ENCODE assay signal across 8 mouse cellular contexts in the genomic region with DNA sequence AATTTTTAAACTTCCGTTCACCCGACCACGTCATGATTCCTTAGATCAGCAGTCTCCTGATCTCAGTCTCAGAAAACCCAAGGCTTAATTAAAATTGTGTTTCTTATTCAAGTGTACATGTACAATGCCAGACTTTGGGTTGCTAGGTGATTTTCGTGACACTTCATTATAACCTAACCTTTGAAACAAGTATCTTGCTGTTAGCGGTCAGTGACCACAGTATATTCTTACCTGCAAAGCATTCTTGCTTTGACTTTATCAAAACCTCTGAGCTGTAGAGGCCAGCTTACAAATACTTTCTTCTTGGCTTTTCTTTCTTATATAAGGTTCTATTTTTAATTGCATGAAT. TPM values are rescaled to one million over a fixed set of nuclear protein-coding genes. Genes with fewer than 3 reads are reported as not detected.
DNase-seq lines count a peak whose midpoint lies in the region; ATAC-seq lines count a peak whose summit lies in the region.

No protein-coding gene starts in this region.

- H3K9ac ChIP-seq in lung, embryonic 16.5 days (ENCODE audit: low read length): peak overlapping the region; percentile 65
- H3K9ac ChIP-seq in forebrain, embryonic 11.5 days (ENCODE audit: low read length): peak overlapping the region; percentile 68
- H3K9ac ChIP-seq in neural tube, embryonic 15.5 days (replicated peaks): peak overlapping the region; percentile 68

- 22% methylated on average over 5 of the region's 5 CpGs for WGBS in lung, embryonic 16.5 days
- 28% methylated on average over 5 of the region's 5 CpGs for WGBS in forebrain, embryonic 11.5 days
- 41% methylated on average over 5 of the region's 5 CpGs for WGBS in limb, embryonic 10.5 days
- 31% methylated on average over 5 of the region's 5 CpGs for WGBS in neural tube, embryonic 15.5 days

- peak overlapping the region; percentile 88 for H3K4me2 ChIP-seq in lung, embryonic 16.5 days (ENCODE audit: low read depth, low read length)
- H3K4me2 ChIP-seq in forebrain, embryonic 11.5 days (ENCODE audit: low read depth, low read length, severe bottlenecking): peak overlapping the region; percentile 69
- peak overlapping the region; percentile 72 for H3K4me2 ChIP-seq in neural tube, embryonic 15.5 days

- H3K27me3 ChIP-seq in lung, embryonic 16.5 days (ENCODE audit: control insufficient read depth, insufficient read depth, low read depth, low read length): no peaks in the 10 kb centered on the region
- no peaks in the 10 kb centered on the region for H3K27me3 ChIP-seq in forebrain, embryonic 11.5 days (ENCODE audit: control insufficient read depth, insufficient read depth, low read length)
- no peaks in the 10 kb centered on the region for H3K27me3 ChIP-seq in limb, embryonic 10.5 days (ENCODE audit: low read depth, poor library complexity, severe bottlenecking)
- no peaks in the 10 kb centered on the region for H3K27me3 ChIP-seq in neural tube, embryonic 15.5 days (replicated peaks)

- H3K36me3 ChIP-seq in lung, embryonic 16.5 days (ENCODE audit: control insufficient read depth, insufficient read depth, low read length): no peaks in the 10 kb centered on the region
- no peaks in the 10 kb centered on the region for H3K36me3 ChIP-seq in forebrain, embryonic 11.5 days (ENCODE audit: control insufficient read depth, insufficient read depth, low read length)
- H3K36me3 ChIP-seq in limb, embryonic 10.5 days: peaks cover under 1% of the 10 kb centered on the region
- 0 out of 2 replicates have a peak, but pooled peaks cover under 1% of the 10 kb centered on the region for H3K36me3 ChIP-seq in neural tube, embryonic 15.5 days

- H3K27ac ChIP-seq in lung, embryonic 16.5 days (ENCODE audit: low read length): no peak overlapping the region
- peak overlapping the region; percentile 82 for H3K27ac ChIP-seq in forebrain, embryonic 11.5 days (ENCODE audit: low read depth, low read length)
- peak overlapping the region; percentile 95 for H3K27ac ChIP-seq in limb, embryonic 10.5 days
- peak overlapping the region; percentile 88 for H3K27ac ChIP-seq in neural tube, embryonic 15.5 days (replicated peaks)

- ATAC-seq in lung, embryonic 16.5 days (ENCODE audit: low read depth): no peak
- ATAC-seq in forebrain, embryonic 11.5 days (replicated peaks; ENCODE audit: low FRiP score): peak; percentile 0; the same call in 1 of the 2 replicates
- ATAC-seq in neural tube, embryonic 15.5 days (ENCODE audit: low FRiP score): peak; percentile 12

- no peak for DNase-seq in lung, adult 18-20 months
- DNase-seq in forebrain, embryonic 11.5 days (ENCODE audit: low spot score): no peak
- DNase-seq in limb, embryonic 10.5 days (ENCODE audit: low spot score): no peak
- DNase-seq in left cerebral cortex, postnatal 14 days (ENCODE audit: low spot score in 2 of 2): no peak
- DNase-seq in cerebellum, postnatal 4 days (ENCODE audit: low spot score in 2 of 2): no peak
- DNase-seq in thymus, postnatal 14 days: no peak

- H3K9me3 ChIP-seq in lung, embryonic 16.5 days (ENCODE audit: control insufficient read depth, low read length): no peaks in the 10 kb centered on the region
- H3K9me3 ChIP-seq in forebrain, embryonic 11.5 days (ENCODE audit: control insufficient read depth, low read length): no peaks in the 10 kb centered on the region
- no peaks in the 10 kb centered on the region for H3K9me3 ChIP-seq in limb, embryonic 10.5 days (replicated peaks)
- H3K9me3 ChIP-seq in neural tube, embryonic 15.5 days (replicated peaks): no peaks in the 10 kb centered on the region

- H3K4me3 ChIP-seq in lung, embryonic 16.5 days (ENCODE audit: low read length): peak overlapping the region; percentile 94
- H3K4me3 ChIP-seq in forebrain, embryonic 11.5 days (ENCODE audit: low read depth, low read length): peak overlapping the region; percentile 75
- H3K4me3 ChIP-seq in limb, embryonic 10.5 days: peak overlapping the region; percentile 94
- peak overlapping the region; percentile 86 for H3K4me3 ChIP-seq in neural tube, embryonic 15.5 days (replicated peaks)

- H3K4me1 ChIP-seq in lung, embryonic 16.5 days (replicated peaks; ENCODE audit: control insufficient read depth, insufficient read depth, low read length): peaks cover 10% of the 10 kb centered on the region
- H3K4me1 ChIP-seq in forebrain, embryonic 11.5 days (replicated peaks; ENCODE audit: control insufficient read depth, insufficient read depth, low read length): peaks cover 4% of the 10 kb centered on the region; the same call in 1 of the 2 replicates
- peaks cover 14% of the 10 kb centered on the region for H3K4me1 ChIP-seq in limb, embryonic 10.5 days
- peaks cover 24% of the 10 kb centered on the region for H3K4me1 ChIP-seq in neural tube, embryonic 15.5 days

- intact Hi-C loops in left cerebral cortex, postnatal 14 days (cut with DNase I): loop anchor here (10.0 kb wide), 1 partner anchor 108 kb away; a partner anchor contains a TSS

RNA-seq across cellular contexts. Expression of a gene that starts 15.2 kb away (rescaled TPM):
- polyA plus RNA-seq in lung, embryonic 16.5 days (2015; fragmentation: Nextera tagmentation; extraction: Ambion mirVana): 114 TPM in 2 replicates
- polyA plus RNA-seq in forebrain, embryonic 11.5 days (2014; fragmentation: Nextera tagmentation; extraction: Ambion mirVana): 143 and 161 TPM in 2 replicates
- 97.0 and 97.6 TPM in 2 replicates for polyA plus RNA-seq in limb, embryonic 10.5 days (2016; fragmentation: Nextera tagmentation; extraction: Ambion mirVana)
- polyA plus RNA-seq in neural tube, embryonic 15.5 days (2015; fragmentation: Nextera tagmentation; extraction: Ambion mirVana): 272 and 290 TPM in 2 replicates
- 100 to 1,000 TPM; 250 to 264 TPM for total RNA-seq in left cerebral cortex, postnatal 14 days (2021)

RNA-seq across cellular contexts. Expression of a gene that starts 53.4 kb away (rescaled TPM):
- polyA plus RNA-seq in lung, embryonic 16.5 days (2015; fragmentation: Nextera tagmentation; extraction: Ambion mirVana): 0.05 and 0.14 TPM in 2 replicates
- 6.0 and 6.3 TPM in 2 replicates for polyA plus RNA-seq in forebrain, embryonic 11.5 days (2014; fragmentation: Nextera tagmentation; extraction: Ambion mirVana)
- 1.5 and 2.0 TPM in 2 replicates for polyA plus RNA-seq in limb, embryonic 10.5 days (2016; fragmentation: Nextera tagmentation; extraction: Ambion mirVana)
- 15.9 and 17.2 TPM in 2 replicates for polyA plus RNA-seq in neural tube, embryonic 15.5 days (2015; fragmentation: Nextera tagmentation; extraction: Ambion mirVana)
- total RNA-seq in left cerebral cortex, postnatal 14 days (2021): 1 to 10 TPM; 7.9 to 9.3 TPM
